Mouse (Mus musculus): ENCODE measurements around the gene Hist1h2bg. TPM values are rescaled to one million over a fixed set of nuclear protein-coding genes. Genes with fewer than 3 reads are reported as not detected.

Gene Hist1h2bg
- polyA plus RNA-seq, 1 experiment from 2014 or later = 6.3 TPM

GRCm38 (mm10) chr13:23593051-23593770, 22.0 kb downstream of the Hist1h2bg start:
- Histone ChIP-seq H3K4me2 (no peak overlapping the region), H3K4me3 (ENCODE audit: low read depth, low read length) (no peak overlapping the region), H3K27ac (ENCODE audit: low read depth, low read length) (peak overlapping the region; percentile 58), H3K36me3 (ENCODE audit: control insufficient read depth, insufficient read depth, low read length) (no peaks in the 10 kb centered on the region), H3K4me1 (replicated peaks; ENCODE audit: control insufficient read depth, insufficient read depth, low read length) (peaks cover 32% of the 10 kb centered on the region), H3K9ac (ENCODE audit: low read depth, low read length) (no peak overlapping the region), H3K9me3 (ENCODE audit: control insufficient read depth, low read length) (no peaks in the 10 kb centered on the region), H3K27me3 (replicated peaks; ENCODE audit: control insufficient read depth, insufficient read depth, low read length) (no peaks in the 10 kb centered on the region)
- WGBS = 45% methylated on average over 5 of the region's 5 CpGs
- DNase-seq (ENCODE audit: low spot score) (no peak), ATAC-seq (replicated peaks; ENCODE audit: low FRiP score) (no peak)

- ATAC-seq (replicated peaks; ENCODE audit: low FRiP score) (0 out of 2 replicates have a peak, but pooled peaks have one; percentile 27), DNase-seq (ENCODE audit: low spot score) (no peak)
- Histone ChIP-seq H3K9me3 (ENCODE audit: control insufficient read depth, low read length) (no peaks in the 10 kb centered on the region), H3K36me3 (ENCODE audit: control insufficient read depth, insufficient read depth, low read length) (no peaks in the 10 kb centered on the region), H3K4me1 (replicated peaks; ENCODE audit: control insufficient read depth, insufficient read depth, low read length) (peaks cover 32% of the 10 kb centered on the region), H3K4me2 (peak overlapping the region; percentile 20; the same call in 1 of the 2 replicates), H3K27ac (ENCODE audit: low read depth, low read length) (peak overlapping the region; percentile 75; the same call in 1 of the 2 replicates), H3K27me3 (replicated peaks; ENCODE audit: control insufficient read depth, insufficient read depth, low read length) (no peaks in the 10 kb centered on the region), H3K4me3 (ENCODE audit: low read depth, low read length) (no peak overlapping the region), H3K9ac (ENCODE audit: low read depth, low read length) (peak overlapping the region; percentile 26)
- WGBS = 45% methylated on average over 2 of the region's 2 CpGs
Observed at GRCm38 (mm10) chr13:23595185-23595584, 24.0 kb downstream of the Hist1h2bg start.

- H3K27ac ChIP-seq (ENCODE audit: low read depth, low read length) = peak overlapping the region; percentile 75
- no peaks in the 10 kb centered on the region for H3K27me3 ChIP-seq (replicated peaks; ENCODE audit: control insufficient read depth, insufficient read depth, low read length)
- H3K4me2 ChIP-seq = peak overlapping the region; percentile 36
- WGBS = 62% methylated on average over 7 of the region's 7 CpGs
- no peak overlapping the region for H3K4me3 ChIP-seq (ENCODE audit: low read depth, low read length)
- ATAC-seq (replicated peaks; ENCODE audit: low FRiP score) (peak; percentile 96), DNase-seq (ENCODE audit: low spot score) (no peak)
- H3K4me1 ChIP-seq (replicated peaks; ENCODE audit: control insufficient read depth, insufficient read depth, low read length) = peaks cover 32% of the 10 kb centered on the region
- H3K9ac ChIP-seq (ENCODE audit: low read depth, low read length) = peak overlapping the region; percentile 44
- no peaks in the 10 kb centered on the region for H3K36me3 ChIP-seq (ENCODE audit: control insufficient read depth, insufficient read depth, low read length)
- H3K9me3 ChIP-seq (ENCODE audit: control insufficient read depth, low read length) = no peaks in the 10 kb centered on the region
Observed at GRCm38 (mm10) chr13:23595622-23596372, 24.6 kb downstream of the Hist1h2bg start.

- 0 out of 2 replicates have a peak overlapping the region, but pooled peaks have one; percentile 4 for H3K4me2 ChIP-seq
- H3K27ac ChIP-seq (ENCODE audit: low read depth, low read length) = no peak overlapping the region
- no peaks in the 10 kb centered on the region for H3K9me3 ChIP-seq (ENCODE audit: control insufficient read depth, low read length)
- no peak overlapping the region for H3K4me3 ChIP-seq (ENCODE audit: low read depth, low read length)
- no peak overlapping the region for H3K9ac ChIP-seq (ENCODE audit: low read depth, low read length)
- DNase-seq (ENCODE audit: low spot score) (peak; percentile 64), ATAC-seq (replicated peaks; ENCODE audit: low FRiP score) (no peak; the same call in 1 of the 2 replicates)
- H3K4me1 ChIP-seq (replicated peaks; ENCODE audit: control insufficient read depth, insufficient read depth, low read length) = peaks cover 27% of the 10 kb centered on the region
- H3K27me3 ChIP-seq (replicated peaks; ENCODE audit: control insufficient read depth, insufficient read depth, low read length) = no peaks in the 10 kb centered on the region
- WGBS = 8% methylated on average over 9 of the region's 9 CpGs
- no peaks in the 10 kb centered on the region for H3K36me3 ChIP-seq (ENCODE audit: control insufficient read depth, insufficient read depth, low read length)
Observed at GRCm38 (mm10) chr13:23597957-23598356, 26.8 kb downstream of the Hist1h2bg start.

- Histone ChIP-seq H3K4me2 (no peak overlapping the region), H3K9me3 (ENCODE audit: control insufficient read depth, low read length) (no peaks in the 10 kb centered on the region), H3K4me1 (replicated peaks; ENCODE audit: control insufficient read depth, insufficient read depth, low read length) (no peaks in the 10 kb centered on the region), H3K27ac (ENCODE audit: low read depth, low read length) (no peak overlapping the region), H3K27me3 (replicated peaks; ENCODE audit: control insufficient read depth, insufficient read depth, low read length) (no peaks in the 10 kb centered on the region), H3K4me3 (ENCODE audit: low read depth, low read length) (no peak overlapping the region), H3K9ac (ENCODE audit: low read depth, low read length) (no peak overlapping the region), H3K36me3 (ENCODE audit: control insufficient read depth, insufficient read depth, low read length) (no peaks in the 10 kb centered on the region)
- DNase-seq (ENCODE audit: low spot score) (no peak), ATAC-seq (replicated peaks; ENCODE audit: low FRiP score) (no peak)
- WGBS = 69% methylated on average over 7 of the region's 7 CpGs
Observed at GRCm38 (mm10) chr13:23603182-23603699, 32.0 kb downstream of the Hist1h2bg start.

- no peak overlapping the region for H3K4me3 ChIP-seq (ENCODE audit: low read depth, low read length)
- no peaks in the 10 kb centered on the region for H3K27me3 ChIP-seq (replicated peaks; ENCODE audit: control insufficient read depth, insufficient read depth, low read length)
- H3K4me2 ChIP-seq = no peak overlapping the region
- H3K9ac ChIP-seq (ENCODE audit: low read depth, low read length) = no peak overlapping the region
- no peaks in the 10 kb centered on the region for H3K36me3 ChIP-seq (ENCODE audit: control insufficient read depth, insufficient read depth, low read length)
- H3K9me3 ChIP-seq (ENCODE audit: control insufficient read depth, low read length) = no peaks in the 10 kb centered on the region
- ATAC-seq (replicated peaks; ENCODE audit: low FRiP score) (no peak), DNase-seq (ENCODE audit: low spot score) (no peak)
- peaks cover 2% of the 10 kb centered on the region; the same call in 1 of the 2 replicates for H3K4me1 ChIP-seq (replicated peaks; ENCODE audit: control insufficient read depth, insufficient read depth, low read length)
- WGBS = 86% methylated on average over 3 of the region's 3 CpGs
- H3K27ac ChIP-seq (ENCODE audit: low read depth, low read length) = no peak overlapping the region
Observed at GRCm38 (mm10) chr13:23604452-23604851, 33.3 kb downstream of the Hist1h2bg start.

GRCm38 (mm10) chr13:23605052-23605451, 33.9 kb downstream of the Hist1h2bg start:
- ATAC-seq (replicated peaks; ENCODE audit: low FRiP score) = no peak
- no peak overlapping the region for H3K4me2 ChIP-seq
- peaks cover 7% of the 10 kb centered on the region; the same call in 1 of the 2 replicates for H3K4me1 ChIP-seq (replicated peaks; ENCODE audit: control insufficient read depth, insufficient read depth, low read length)
- no peak overlapping the region for H3K4me3 ChIP-seq (ENCODE audit: low read depth, low read length)
- no peaks in the 10 kb centered on the region for H3K9me3 ChIP-seq (ENCODE audit: control insufficient read depth, low read length)
- H3K27ac ChIP-seq (ENCODE audit: low read depth, low read length) = no peak overlapping the region
- WGBS = 83% methylated on average over 3 of the region's 3 CpGs
- no peaks in the 10 kb centered on the region for H3K27me3 ChIP-seq (replicated peaks; ENCODE audit: control insufficient read depth, insufficient read depth, low read length)
- no peak overlapping the region for H3K9ac ChIP-seq (ENCODE audit: low read depth, low read length)
- DNase-seq (ENCODE audit: low spot score) = no peak
- no peaks in the 10 kb centered on the region for H3K36me3 ChIP-seq (ENCODE audit: control insufficient read depth, insufficient read depth, low read length)

GRCm38 (mm10) chr13:23609209-23609608, 38.0 kb downstream of the Hist1h2bg start:
- Histone ChIP-seq H3K9ac (ENCODE audit: low read depth, low read length) (no peak overlapping the region), H3K27ac (ENCODE audit: low read depth, low read length) (no peak overlapping the region), H3K9me3 (ENCODE audit: control insufficient read depth, low read length) (no peaks in the 10 kb centered on the region), H3K27me3 (replicated peaks; ENCODE audit: control insufficient read depth, insufficient read depth, low read length) (no peaks in the 10 kb centered on the region), H3K4me1 (replicated peaks; ENCODE audit: control insufficient read depth, insufficient read depth, low read length) (peaks cover 8% of the 10 kb centered on the region; the same call in 1 of the 2 replicates), H3K36me3 (ENCODE audit: control insufficient read depth, insufficient read depth, low read length) (0 out of 2 replicates have a peak, but pooled peaks cover 3% of the 10 kb centered on the region), H3K4me3 (ENCODE audit: low read depth, low read length) (no peak overlapping the region), H3K4me2 (no peak overlapping the region)
- DNase-seq (ENCODE audit: low spot score) (no peak), ATAC-seq (replicated peaks; ENCODE audit: low FRiP score) (peak; percentile 73)
- WGBS = 49% methylated on average over 4 of the region's 4 CpGs
